Mouse (Mus musculus) midbrain, embryonic 13.5 days (tissue): ENCODE measurements at regions not wholly inside any gene's neighbourhood (a gene's known extent, or its start where the extent isn't known, plus 50 kb on each side); places are given as distances from the start of the nearest gene placed in this dataset.

Experiments used
- ATAC-seq: fragments of 200-750 bp; cut with Nextera tagmentation; 2 replicates; pipeline ENCODE4 v1.8.0; 2017; ENCODE audit warnings: mild to moderate bottlenecking, moderate TSS enrichment, moderate library complexity
- H3K27ac ChIP-seq: fragments of 300-500 bp; sonication (generic); 2 replicates; pipeline ENCODE4 v1.5.1; 2015; ENCODE audit warnings: inconsistent platforms, mild to moderate bottlenecking, moderate library complexity
- H3K27me3 ChIP-seq: fragments of 300-500 bp; sonication (generic); 2 replicates; pipeline ENCODE4 v1.6.1; 2015; ENCODE audit warnings: mild to moderate bottlenecking, inconsistent platforms
- H3K36me3 ChIP-seq: fragments of 300-500 bp; sonication (generic); 2 replicates; pipeline ENCODE4 v1.6.1; 2015; ENCODE audit warnings: mild to moderate bottlenecking, inconsistent platforms
- H3K4me1 ChIP-seq: fragments of 300-500 bp; sonication (generic); replicated peaks from 2 replicates; pipeline ENCODE4 v1.6.1; 2015; ENCODE audit warnings: inconsistent platforms
- H3K4me2 ChIP-seq: fragments of 300-500 bp; sonication (generic); replicated peaks from 2 replicates; pipeline ENCODE4 v1.6.1; 2015; ENCODE audit warnings: moderate library complexity, mild to moderate bottlenecking, inconsistent platforms
- H3K4me3 ChIP-seq: fragments of 300-500 bp; sonication (generic); replicated peaks from 2 replicates; pipeline ENCODE4 v1.5.1; 2015; ENCODE audit warnings: mild to moderate bottlenecking, inconsistent platforms
- H3K9ac ChIP-seq: fragments of 300-500 bp; sonication (generic); replicated peaks from 2 replicates; pipeline ENCODE4 v1.6.1; 2015; ENCODE audit warnings: mild to moderate bottlenecking, inconsistent platforms
- H3K9me3 ChIP-seq: fragments of 300-500 bp; sonication (generic); 2 replicates; pipeline ENCODE4 v1.6.1; 2016; ENCODE audit warnings: mild to moderate bottlenecking, inconsistent platforms
- WGBS: fragments of 180-500 bp; shearing (Covaris S2); methylation state at CpG from one replicate; pipeline ENCODE4 v1.1.7; 2015; 5-methylcytosine and 5-hydroxymethylcytosine counted together

DNA sequence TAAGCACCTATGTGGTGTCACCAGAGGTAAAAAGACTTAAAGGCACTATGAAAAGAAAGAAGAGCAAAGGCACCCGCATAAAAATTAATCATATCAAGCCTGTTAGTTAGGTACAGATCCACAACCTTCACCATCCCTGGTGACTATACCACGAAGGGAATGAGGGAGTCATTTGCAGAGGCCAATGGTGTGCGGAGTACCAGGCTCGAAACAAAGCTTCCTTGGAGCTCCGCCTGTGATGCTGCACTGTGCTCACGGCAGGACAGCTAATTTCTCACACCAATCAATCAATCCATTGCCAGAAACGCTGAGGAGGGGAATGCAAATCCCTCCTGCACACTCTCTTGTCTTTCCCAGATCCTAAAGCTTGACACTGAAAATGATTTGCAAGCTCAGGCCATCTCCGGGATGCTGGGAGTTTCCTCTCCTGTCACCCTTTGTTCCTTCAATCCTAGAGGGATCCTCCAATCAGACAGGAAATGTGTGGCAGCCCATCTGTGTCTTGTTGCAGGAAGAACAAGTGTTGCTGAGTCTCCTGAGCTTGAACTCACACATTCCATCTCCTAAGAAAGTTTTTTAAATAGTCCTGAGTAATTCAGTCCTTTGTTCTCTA lies 653.6 kb downstream of the Diaph3 start:
- WGBS, result 56% methylated on average over 8 of the region's 8 CpGs
- no peaks in the 10 kb centered on the region for H3K4me1 ChIP-seq
- H3K9ac ChIP-seq, result no peak overlapping the region
- no peaks in the 10 kb centered on the region for H3K27me3 ChIP-seq
- H3K36me3 ChIP-seq, result no peaks in the 10 kb centered on the region
- no peak for ATAC-seq
- no peak overlapping the region for H3K4me2 ChIP-seq
- H3K27ac ChIP-seq, result no peak overlapping the region
- H3K9me3 ChIP-seq, result no peaks in the 10 kb centered on the region
- H3K4me3 ChIP-seq, result no peak overlapping the region

- Histone ChIP-seq H3K27me3 (no peaks in the 10 kb centered on the region), H3K9ac (no peak overlapping the region), H3K4me1 (no peaks in the 10 kb centered on the region), H3K36me3 (no peaks in the 10 kb centered on the region), H3K4me3 (no peak overlapping the region), H3K9me3 (no peaks in the 10 kb centered on the region), H3K27ac (no peak overlapping the region), H3K4me2 (no peak overlapping the region)
- ATAC-seq, result no peak
- WGBS, result 91% methylated on average over 5 of the region's 5 CpGs
Observed at GRCm38 (mm10) chr14:86484247-86484646, 656.8 kb downstream of the Diaph3 start.

DNA sequence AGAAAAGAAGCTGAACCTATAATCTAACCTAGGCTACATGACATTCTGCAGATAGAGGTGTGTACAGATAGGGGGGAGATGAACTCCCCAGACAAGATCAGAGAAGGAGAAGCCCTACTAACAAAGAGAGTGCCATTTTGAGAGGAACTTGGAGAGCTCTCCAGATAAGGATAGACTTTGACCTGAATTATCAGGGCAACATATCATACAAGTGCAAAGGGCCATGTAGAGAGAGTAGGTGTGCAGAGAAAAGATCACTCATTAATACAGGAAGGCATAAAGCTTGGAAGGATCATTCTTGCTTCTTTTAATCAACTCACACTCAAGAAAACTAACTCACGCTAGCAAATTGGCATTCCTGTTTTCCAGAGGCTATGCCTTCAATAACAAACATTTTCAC lies 667.4 kb downstream of the Diaph3 start:
- WGBS, result 83% methylated on average over 1 of the region's 1 CpGs
- Histone ChIP-seq H3K4me3 (no peak overlapping the region), H3K4me1 (no peaks in the 10 kb centered on the region), H3K9ac (no peak overlapping the region), H3K27ac (no peak overlapping the region), H3K36me3 (no peaks in the 10 kb centered on the region), H3K4me2 (no peak overlapping the region), H3K27me3 (0 out of 2 replicates have a peak, but pooled peaks cover 6% of the 10 kb centered on the region), H3K9me3 (no peaks in the 10 kb centered on the region)
- no peak for ATAC-seq

GRCm38 (mm10) chr14:86470462-86470861 lies 670.6 kb downstream of the Diaph3 start:
- ATAC-seq, result no peak
- Histone ChIP-seq H3K27ac (no peak overlapping the region), H3K4me1 (0 out of 2 replicates have a peak, but pooled peaks cover 7% of the 10 kb centered on the region), H3K9me3 (no peaks in the 10 kb centered on the region), H3K4me2 (no peak overlapping the region), H3K27me3 (0 out of 2 replicates have a peak, but pooled peaks cover 6% of the 10 kb centered on the region), H3K36me3 (no peaks in the 10 kb centered on the region), H3K4me3 (no peak overlapping the region), H3K9ac (no peak overlapping the region)
- WGBS, result 68% methylated on average over 4 of the region's 4 CpGs

DNA sequence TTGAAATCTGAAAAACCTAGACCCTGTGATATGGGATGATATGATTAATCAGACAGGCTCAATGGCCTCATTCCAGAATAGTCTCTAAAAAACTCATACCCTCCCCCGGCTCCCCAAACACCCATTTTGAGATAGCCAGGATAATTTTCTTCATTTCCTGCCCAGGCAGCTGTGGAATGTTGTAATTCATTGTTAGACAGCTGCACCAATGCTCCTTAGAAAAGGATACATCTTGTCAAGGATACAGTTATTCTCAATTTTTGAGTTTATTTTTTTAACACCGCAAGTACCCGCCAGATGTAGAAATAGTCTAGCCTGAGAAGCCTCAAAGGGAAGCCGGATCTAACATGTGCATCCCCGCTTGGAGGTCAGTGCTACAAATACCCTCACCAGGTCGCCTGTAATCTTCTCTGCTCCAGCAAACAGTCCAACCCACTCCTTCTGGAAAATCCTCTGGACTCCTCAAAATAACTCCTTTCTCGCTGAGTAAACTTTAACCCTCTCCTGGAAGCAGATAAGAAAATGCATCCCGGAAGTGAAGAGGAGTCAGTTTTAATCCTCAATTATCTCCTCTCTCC lies 673.1 kb downstream of the Diaph3 start:
- H3K27me3 ChIP-seq, result 0 out of 2 replicates have a peak, but pooled peaks cover 9% of the 10 kb centered on the region
- no peaks in the 10 kb centered on the region for H3K36me3 ChIP-seq
- 0 out of 2 replicates have a peak, but pooled peaks cover 7% of the 10 kb centered on the region for H3K4me1 ChIP-seq
- 32% methylated on average over 8 of the region's 8 CpGs for WGBS
- no peak overlapping the region for H3K4me2 ChIP-seq
- no peak for ATAC-seq
- H3K4me3 ChIP-seq, result no peak overlapping the region
- H3K27ac ChIP-seq, result no peak overlapping the region
- no peaks in the 10 kb centered on the region for H3K9me3 ChIP-seq
- no peak overlapping the region for H3K9ac ChIP-seq

DNA sequence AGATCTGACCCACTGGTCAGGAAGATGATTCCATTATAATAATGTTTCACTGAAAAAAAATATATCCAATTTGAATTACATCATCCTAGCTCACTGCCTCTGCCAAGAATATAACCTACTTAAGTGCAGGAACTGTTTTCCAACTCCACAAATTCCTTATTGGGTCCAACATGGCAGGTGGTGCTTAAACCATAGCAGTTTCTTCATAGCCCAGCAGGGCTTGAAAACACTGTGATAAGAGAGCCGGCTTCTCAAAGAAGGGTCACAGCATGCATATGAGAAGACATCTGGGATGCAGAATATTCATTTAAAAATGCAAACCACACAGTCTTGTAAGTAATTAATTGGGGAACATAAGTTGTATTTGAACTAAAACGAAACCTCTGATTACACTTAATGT lies 677.6 kb downstream of the Diaph3 start:
- Histone ChIP-seq H3K27me3 (0 out of 2 replicates have a peak, but pooled peaks cover 4% of the 10 kb centered on the region), H3K4me2 (no peak overlapping the region), H3K27ac (no peak overlapping the region), H3K4me1 (0 out of 2 replicates have a peak, but pooled peaks cover 7% of the 10 kb centered on the region), H3K36me3 (no peaks in the 10 kb centered on the region), H3K9ac (no peak overlapping the region), H3K9me3 (no peaks in the 10 kb centered on the region), H3K4me3 (no peak overlapping the region)
- no peak for ATAC-seq
- WGBS, result 87% methylated on average over 2 of the region's 2 CpGs

- no peak overlapping the region for H3K4me3 ChIP-seq
- H3K4me1 ChIP-seq, result no peaks in the 10 kb centered on the region
- no peak overlapping the region for H3K4me2 ChIP-seq
- no peaks in the 10 kb centered on the region for H3K9me3 ChIP-seq
- no peak overlapping the region for H3K9ac ChIP-seq
- no peaks in the 10 kb centered on the region for H3K27me3 ChIP-seq
- WGBS, result 90% methylated on average over 2 of the region's 2 CpGs
- no peak overlapping the region for H3K27ac ChIP-seq
- H3K36me3 ChIP-seq, result no peaks in the 10 kb centered on the region
- no peak for ATAC-seq
Observed at GRCm38 (mm10) chr14:86453142-86453541, 687.9 kb downstream of the Diaph3 start.

DNA sequence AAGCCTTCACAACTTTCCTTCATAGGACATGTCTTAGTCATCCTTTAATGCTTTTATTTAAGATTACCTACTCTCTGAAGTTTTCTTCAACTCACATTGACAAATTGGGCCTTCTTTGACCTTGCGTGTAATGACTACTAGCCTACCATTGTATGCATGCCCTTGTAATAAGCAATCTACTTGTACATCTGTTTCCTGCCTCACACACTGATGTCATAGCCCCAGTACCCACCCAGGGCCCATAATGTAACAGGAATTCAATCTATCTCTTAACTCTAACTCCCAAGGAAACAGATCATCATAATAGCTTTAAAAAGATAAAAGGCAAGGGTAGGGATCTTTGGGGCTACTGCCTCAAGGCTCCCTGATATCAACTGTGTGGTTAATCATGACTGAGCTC lies 690.4 kb downstream of the Diaph3 start:
- Histone ChIP-seq H3K36me3 (no peaks in the 10 kb centered on the region), H3K9me3 (no peaks in the 10 kb centered on the region)

DNA sequence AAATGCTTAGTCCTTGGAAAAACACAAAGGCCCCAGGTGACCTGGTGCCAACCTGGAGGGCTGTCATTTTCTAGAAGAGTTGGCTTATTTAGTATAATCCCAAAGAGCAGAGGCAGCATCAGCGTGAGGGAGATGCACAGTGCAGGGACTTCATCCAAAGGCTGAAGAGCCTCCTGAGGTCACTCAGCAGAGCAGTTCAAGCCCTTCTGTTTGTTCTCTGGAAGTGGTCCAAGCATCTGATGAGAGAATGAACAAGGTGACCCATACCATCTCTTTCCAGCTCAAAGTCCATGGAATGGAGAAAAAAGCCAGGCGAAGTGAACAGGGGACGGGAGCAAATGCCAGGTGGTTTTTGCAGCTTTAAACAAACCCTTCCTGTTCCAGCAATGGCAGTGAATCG lies 695.9 kb downstream of the Diaph3 start:
- Histone ChIP-seq H3K9me3 (no peaks in the 10 kb centered on the region), H3K4me1 (peaks cover 8% of the 10 kb centered on the region; the same call in 1 of the 2 replicates), H3K4me2 (no peak overlapping the region), H3K27ac (no peak overlapping the region), H3K9ac (no peak overlapping the region), H3K4me3 (no peak overlapping the region), H3K27me3 (no peaks in the 10 kb centered on the region), H3K36me3 (no peaks in the 10 kb centered on the region)
- ATAC-seq, result no peak
- WGBS, result 83% methylated on average over 4 of the region's 4 CpGs

More for the DNA sequence above, 690.4 kb downstream of the Diaph3 start:
- no peaks in the 10 kb centered on the region for H3K27me3 ChIP-seq
- ATAC-seq, result no peak
- no peak overlapping the region for H3K4me2 ChIP-seq
- H3K4me3 ChIP-seq, result no peak overlapping the region
- H3K9ac ChIP-seq, result no peak overlapping the region
- WGBS, result 100% methylated on average over 1 of the region's 1 CpGs
- H3K4me1 ChIP-seq, result no peaks in the 10 kb centered on the region
- H3K27ac ChIP-seq, result no peak overlapping the region

DNA sequence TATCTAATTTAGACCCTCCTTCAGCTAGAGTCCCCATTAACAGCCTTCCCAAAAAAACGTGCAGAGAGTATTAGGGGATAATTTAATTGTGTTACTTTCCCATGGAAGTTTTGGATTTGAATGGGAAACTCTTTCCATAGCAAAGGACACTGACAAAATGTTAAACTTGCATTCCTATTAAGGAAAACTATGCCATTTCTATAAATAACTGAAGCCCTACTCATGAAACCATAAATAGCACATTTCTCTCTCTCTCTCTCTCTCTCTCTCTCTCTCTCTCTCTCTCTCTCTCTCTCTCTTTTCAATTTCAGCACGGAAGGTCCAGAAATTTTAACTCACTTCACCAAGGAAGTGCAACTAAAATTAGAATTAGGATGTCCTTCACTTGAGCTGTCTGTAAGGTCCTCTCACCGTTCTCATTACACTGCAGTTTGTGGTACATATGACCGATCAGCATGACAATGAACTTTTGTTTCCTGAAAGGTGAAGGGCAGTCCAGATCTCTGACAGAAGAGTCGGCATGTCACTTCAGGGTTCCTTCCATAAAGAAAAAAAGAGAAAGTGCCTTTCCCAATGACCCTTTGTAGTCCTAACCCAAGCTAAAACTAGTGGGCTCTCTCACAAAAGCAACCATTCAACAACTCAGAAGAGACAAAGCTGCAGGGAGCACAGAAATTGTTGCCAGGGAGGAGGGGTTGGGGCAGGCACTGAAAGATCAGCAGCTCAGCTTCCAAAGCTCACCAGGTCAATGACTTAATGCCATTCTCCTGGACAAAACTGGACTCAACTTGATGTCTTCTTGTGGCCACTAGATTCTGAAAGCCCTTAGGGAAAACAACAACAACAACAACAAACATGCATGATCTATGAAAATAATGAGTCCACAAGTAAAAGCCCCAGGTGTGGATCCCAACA lies 696.9 kb downstream of the Diaph3 start:
- no peaks in the 10 kb centered on the region for H3K36me3 ChIP-seq
- no peaks in the 10 kb centered on the region for H3K9me3 ChIP-seq
- no peak overlapping the region for H3K9ac ChIP-seq
- no peak overlapping the region for H3K4me2 ChIP-seq
- H3K4me1 ChIP-seq, result peaks cover 8% of the 10 kb centered on the region; the same call in 1 of the 2 replicates
- ATAC-seq, result no peak
- H3K27ac ChIP-seq, result no peak overlapping the region
- no peaks in the 10 kb centered on the region for H3K27me3 ChIP-seq
- WGBS, result 33% methylated on average over 5 of the region's 5 CpGs
- no peak overlapping the region for H3K4me3 ChIP-seq

DNA sequence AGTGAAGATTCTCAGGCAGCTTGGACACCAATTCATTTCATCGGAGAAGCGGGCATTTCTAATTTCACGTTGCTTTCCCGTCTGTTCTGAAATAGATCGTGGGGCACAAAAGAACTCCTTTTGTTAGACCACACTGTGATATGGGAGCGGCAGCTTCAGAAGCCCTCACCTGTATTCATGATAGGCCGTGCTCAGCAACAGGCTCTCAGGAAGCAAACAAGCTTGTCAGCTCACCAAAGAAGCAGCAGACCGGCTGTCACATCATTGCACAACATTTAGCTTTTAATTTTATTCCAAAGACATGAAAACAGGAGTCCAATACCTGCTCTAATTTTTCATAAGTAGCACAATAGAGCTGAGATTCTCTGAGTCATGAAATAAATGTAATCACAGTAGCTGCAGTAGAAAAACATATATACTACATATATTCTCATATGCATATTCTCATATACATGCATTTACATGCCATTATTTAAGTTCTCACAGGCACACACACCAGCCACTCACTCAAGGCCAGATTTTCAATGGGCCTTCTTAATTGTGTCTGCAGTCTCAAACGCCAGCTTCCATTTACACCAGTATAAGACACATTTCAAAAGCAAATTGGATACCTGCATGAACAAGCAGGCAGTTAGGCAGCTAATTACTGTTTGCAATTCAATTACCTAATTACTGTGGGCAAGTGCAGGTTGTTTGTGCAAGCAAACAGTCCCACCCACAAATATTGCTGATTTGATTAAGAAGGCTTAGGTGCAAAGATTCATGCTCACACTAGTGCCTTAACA lies 698.9 kb downstream of the Diaph3 start:
- no peak overlapping the region for H3K27ac ChIP-seq
- peaks cover 8% of the 10 kb centered on the region; the same call in 1 of the 2 replicates for H3K4me1 ChIP-seq
- no peak overlapping the region for H3K4me2 ChIP-seq
- H3K9me3 ChIP-seq, result no peaks in the 10 kb centered on the region
- H3K27me3 ChIP-seq, result no peaks in the 10 kb centered on the region
- H3K4me3 ChIP-seq, result no peak overlapping the region
- ATAC-seq, result no peak
- WGBS, result 76% methylated on average over 9 of the region's 9 CpGs
- no peaks in the 10 kb centered on the region for H3K36me3 ChIP-seq
- H3K9ac ChIP-seq, result no peak overlapping the region
